Mouse (Mus musculus): ENCODE measurements at regions not wholly inside any gene's neighbourhood (a gene's known extent, or its start where the extent isn't known, plus 50 kb on each side); places are given as distances from the start of the nearest gene placed in this dataset.

- TF ChIP-seq CTCF (conservative IDR thresholded peaks at IDR 0.05; ENCODE audit: insufficient read depth, insufficient read length, low read depth, low read length) = no peak
- no peak for TF ChIP-seq POLR2A (IDR thresholded peaks at IDR 0.05; ENCODE audit: low read depth, low read length)
Measured at GRCm38 (mm10) chr11:44260376-44261111, 139.3 kb upstream of the Il12b start.
